ENCODE assay signal across 10 mouse cellular contexts in genomic region chr6:54758112-54758511, GRCm38 (mm10). TPM values are rescaled to one million over a fixed set of nuclear protein-coding genes. Genes with fewer than 3 reads are reported as not detected.
A peak's percentile ranks its signal among the peaks of the same experiment; 100 is the strongest.
DNase-seq lines count a peak whose midpoint lies in the region; ATAC-seq lines count a peak whose summit lies in the region.
"Had no signal": no experiment of that assay in that cellular context is flagged by ENCODE, and none has a peak within 500 bp of the region (broad histone marks: within the 10 kb centered on the region; RNA-seq: fewer than 3 reads in every experiment).

No protein-coding gene starts in this region.

- no peak overlapping the region for H3K4me2 ChIP-seq in hindbrain, embryonic 11.5 days (replicated peaks; ENCODE audit: low read depth, low read length)
- H3K4me2 ChIP-seq: embryonic facial prominence, embryonic 12.5 days; limb, embryonic 13.5 days had no signal

- H3K36me3 ChIP-seq in hindbrain, embryonic 11.5 days (ENCODE audit: control insufficient read depth, insufficient read depth, low read length), result no peaks in the 10 kb centered on the region
- H3K36me3 ChIP-seq: embryonic facial prominence, embryonic 12.5 days; limb, embryonic 13.5 days had no signal

- no peaks in the 10 kb centered on the region for H3K9me3 ChIP-seq in hindbrain, embryonic 11.5 days (ENCODE audit: control insufficient read depth, low read length)
- H3K9me3 ChIP-seq: embryonic facial prominence, embryonic 12.5 days; limb, embryonic 13.5 days had no signal

- DNase-seq in heart, adult 11 months, result peak; percentile 91
- no peak for DNase-seq in heart, adult 8-10 months (ENCODE audit: low spot score)
- peak; percentile 68 to 72 for DNase-seq in cerebellum, postnatal 36 days
- DNase-seq in hindbrain, embryonic 11.5 days (ENCODE audit: low spot score), result peak; percentile 42
- peak; percentile 84 for DNase-seq in lung, postnatal 10 days
- peak; percentile 19 for DNase-seq in skeletal muscle tissue, adult 2 months (ENCODE audit: low read depth, low spot score)
- DNase-seq in testis, postnatal 10 days (ENCODE audit: low spot score), result no peak
- no peak for DNase-seq in kidney, adult 11 months

- H3K4me3 ChIP-seq in hindbrain, embryonic 11.5 days (ENCODE audit: low read depth, low read length), result no peak overlapping the region
- H3K4me3 ChIP-seq: embryonic facial prominence, embryonic 12.5 days; limb, embryonic 13.5 days had no signal

- no peak for ATAC-seq in hindbrain, embryonic 11.5 days (ENCODE audit: low FRiP score)

- H3K9ac ChIP-seq in hindbrain, embryonic 11.5 days (ENCODE audit: low read depth, low read length), result no peak overlapping the region
- H3K9ac ChIP-seq: embryonic facial prominence, embryonic 12.5 days; limb, embryonic 13.5 days had no signal

- WGBS in hindbrain, embryonic 11.5 days, result 12% methylated on average over 2 of the region's 2 CpGs

- H3K4me1 ChIP-seq in hindbrain, embryonic 11.5 days (replicated peaks; ENCODE audit: control insufficient read depth, insufficient read depth, low read length), result peaks cover 8% of the 10 kb centered on the region

- H3K27ac ChIP-seq in hindbrain, embryonic 11.5 days (ENCODE audit: low read depth, low read length), result no peak overlapping the region
- H3K27ac ChIP-seq: embryonic facial prominence, embryonic 12.5 days; limb, embryonic 13.5 days had no signal

- H3K27me3 ChIP-seq in hindbrain, embryonic 11.5 days (ENCODE audit: control insufficient read depth, insufficient read depth, low read length), result no peaks in the 10 kb centered on the region

RNA-seq across cellular contexts. Expression of gene Znrf2, which starts 58.6 kb away (rescaled TPM):
- total RNA-seq in heart, adult 8-10 months (2022), result 10 to 100 TPM; 18.0 to 23.9 (median 19.8) TPM
- polyA plus RNA-seq in hindbrain, embryonic 11.5 days (2014; fragmentation: Nextera tagmentation; extraction: Ambion mirVana), result 3.2 and 3.6 TPM in 2 replicates

Comparison
In these comparisons a context has a peak if more than half of its experiments do, and no peak if none do; other contexts are left out.
1. DNase-seq: peak in heart, adult 11 months (single experiment), cerebellum, postnatal 36 days (2 of 2), hindbrain, embryonic 11.5 days (single experiment), lung, postnatal 10 days (single experiment) and skeletal muscle tissue, adult 2 months (single experiment); none in heart, adult 8-10 months (single experiment), testis, postnatal 10 days (single experiment) and kidney, adult 11 months (single experiment).